Mouse (Mus musculus) ovary, postnatal 14 days (tissue): ENCODE results near the gene Ptprk.

ENCODE experiments used
- DNase-seq: peaks from one replicate; pipeline ENCODE4 v3.0.0; 2022; ENCODE audit warnings: low spot score

Gene Ptprk

GRCm38 (mm10) chr10:28185326-28185725, 110.7 kb downstream of the Ptprk start:
- DNase-seq, result no peak

GRCm38 (mm10) chr10:28186018-28186800, 111.6 kb downstream of the Ptprk start:
- DNase-seq, result no peak

- DNase-seq, result no peak
Measured at GRCm38 (mm10) chr10:28191440-28191839, 116.8 kb downstream of the Ptprk start.

- DNase-seq, result no peak
Measured at GRCm38 (mm10) chr10:28193630-28194029, 119.0 kb downstream of the Ptprk start.

- DNase-seq, result no peak
Measured at GRCm38 (mm10) chr10:28200609-28201008, 126.0 kb downstream of the Ptprk start.

- DNase-seq, result no peak
Measured at GRCm38 (mm10) chr10:28209394-28209793, 134.8 kb downstream of the Ptprk start.

- DNase-seq, result no peak
Measured at GRCm38 (mm10) chr10:28212083-28212482, 137.5 kb downstream of the Ptprk start.

GRCm38 (mm10) chr10:28215153-28215552, 140.5 kb downstream of the Ptprk start:
- no peak for DNase-seq

- no peak for DNase-seq
Measured at GRCm38 (mm10) chr10:28223602-28224001, 149.0 kb downstream of the Ptprk start.

GRCm38 (mm10) chr10:28224376-28224775, 149.8 kb downstream of the Ptprk start:
- DNase-seq, result no peak

- DNase-seq, result no peak
Measured at GRCm38 (mm10) chr10:28225536-28226075, 151.0 kb downstream of the Ptprk start.

- no peak for DNase-seq
Measured at GRCm38 (mm10) chr10:28227732-28228131, 153.1 kb downstream of the Ptprk start.

- no peak for DNase-seq
Measured at GRCm38 (mm10) chr10:28228208-28228607, 153.6 kb downstream of the Ptprk start.

- DNase-seq, result no peak
Measured at GRCm38 (mm10) chr10:28232273-28233167, 157.9 kb downstream of the Ptprk start.

- DNase-seq, result no peak
Measured at GRCm38 (mm10) chr10:28249047-28249446, 174.4 kb downstream of the Ptprk start.

GRCm38 (mm10) chr10:28251385-28251784, 176.8 kb downstream of the Ptprk start:
- DNase-seq, result no peak

GRCm38 (mm10) chr10:28260651-28261050, 186.0 kb downstream of the Ptprk start:
- no peak for DNase-seq

GRCm38 (mm10) chr10:28262159-28262558, 187.5 kb downstream of the Ptprk start:
- DNase-seq, result no peak

- DNase-seq, result no peak
Measured at GRCm38 (mm10) chr10:28263546-28263945, 188.9 kb downstream of the Ptprk start.

GRCm38 (mm10) chr10:28270273-28270672, 195.7 kb downstream of the Ptprk start:
- DNase-seq, result no peak

GRCm38 (mm10) chr10:28271729-28272606, 197.3 kb downstream of the Ptprk start:
- no peak for DNase-seq

- no peak for DNase-seq
Measured at GRCm38 (mm10) chr10:28278757-28279156, 204.1 kb downstream of the Ptprk start.
